Mouse (Mus musculus): Measurements from ENCODE around the gene 1700012B07Rik. TPM values are rescaled to one million over a fixed set of nuclear protein-coding genes. Genes with fewer than 3 reads are reported as not detected.

1700012B07Rik gene
- not detected for total RNA-seq (2021)
- long read RNA-seq, experiment 1 = 0 reads
- long read RNA-seq, experiment 2 = 0 reads

- DNase-seq = no peak
These were observed at the start of gene 1700012B07Rik for GRCm38 (mm10) chr11:109827946-109828345. Gene 1700012B07Rik (minus strand): TSS chr11:109828046.

- no peak for DNase-seq
These were observed 48.9 kb upstream of the 1700012B07Rik start for GRCm38 (mm10) chr11:109876767-109877166.

GRCm38 (mm10) chr11:109875834-109876233, 48.0 kb upstream of the 1700012B07Rik start:
- no peak for DNase-seq

GRCm38 (mm10) chr11:109875525-109875802, 47.6 kb upstream of the 1700012B07Rik start:
- no peak for DNase-seq

- no peak for DNase-seq
These were observed 47.0 kb upstream of the 1700012B07Rik start for GRCm38 (mm10) chr11:109874651-109875524.

- no peak for DNase-seq
These were observed 46.2 kb upstream of the 1700012B07Rik start for GRCm38 (mm10) chr11:109873852-109874610.

- peak; percentile 35 for DNase-seq
These were observed 45.4 kb upstream of the 1700012B07Rik start for GRCm38 (mm10) chr11:109873161-109873775.

- no peak for DNase-seq
These were observed 44.8 kb upstream of the 1700012B07Rik start for GRCm38 (mm10) chr11:109872674-109873073.

GRCm38 (mm10) chr11:109872056-109872455, 44.2 kb upstream of the 1700012B07Rik start:
- DNase-seq = no peak

- DNase-seq = no peak
These were observed 40.0 kb upstream of the 1700012B07Rik start for GRCm38 (mm10) chr11:109867861-109868260.

- no peak for DNase-seq
These were observed 38.8 kb upstream of the 1700012B07Rik start for GRCm38 (mm10) chr11:109866537-109867160.

GRCm38 (mm10) chr11:109865526-109865925, 37.7 kb upstream of the 1700012B07Rik start:
- no peak for DNase-seq

- DNase-seq = no peak
These were observed 36.1 kb upstream of the 1700012B07Rik start for GRCm38 (mm10) chr11:109863951-109864350.

GRCm38 (mm10) chr11:109863194-109863746, 35.4 kb upstream of the 1700012B07Rik start:
- peak; percentile 71 for DNase-seq

- DNase-seq = peak; percentile 95
These were observed 32.7 kb upstream of the 1700012B07Rik start for GRCm38 (mm10) chr11:109860508-109860907.

GRCm38 (mm10) chr11:109859939-109860469, 32.2 kb upstream of the 1700012B07Rik start:
- peak; percentile 36 for DNase-seq

GRCm38 (mm10) chr11:109859441-109859840, 31.6 kb upstream of the 1700012B07Rik start:
- DNase-seq = no peak

- peak; percentile 66 for DNase-seq
These were observed 29.2 kb upstream of the 1700012B07Rik start for GRCm38 (mm10) chr11:109857086-109857485.

- DNase-seq = no peak
These were observed 26.2 kb upstream of the 1700012B07Rik start for GRCm38 (mm10) chr11:109854056-109854455.

- peak; percentile 39 for DNase-seq
These were observed 25.6 kb upstream of the 1700012B07Rik start for GRCm38 (mm10) chr11:109853228-109853966.

- DNase-seq = peak; percentile 88
These were observed 24.1 kb upstream of the 1700012B07Rik start for GRCm38 (mm10) chr11:109851996-109852395.

Measured in adrenal gland, postnatal 10 days (tissue).